Mouse (Mus musculus) ovary, postnatal 36 days (tissue): ENCODE data around the gene Gprc5a.

ENCODE experiments used
- DNase-seq: peaks from one replicate; pipeline ENCODE4 v3.0.0; 2022; ENCODE audit warnings: low spot score, mixed read lengths

Gene Gprc5a

GRCm38 (mm10) chr6:135074405-135074947, 9.0 kb downstream of the Gprc5a start:
- no peak for DNase-seq

- no peak for DNase-seq
Observed at GRCm38 (mm10) chr6:135076202-135076601, 10.8 kb downstream of the Gprc5a start.

GRCm38 (mm10) chr6:135078420-135078819, 13.0 kb downstream of the Gprc5a start:
- no peak for DNase-seq

GRCm38 (mm10) chr6:135083991-135084502, 18.6 kb downstream of the Gprc5a start:
- no peak for DNase-seq

- DNase-seq: no peak
Observed at GRCm38 (mm10) chr6:135085703-135086102, 20.3 kb downstream of the Gprc5a start.

GRCm38 (mm10) chr6:135087721-135088451, 22.4 kb downstream of the Gprc5a start:
- DNase-seq: peak; percentile 63

- DNase-seq: no peak
Observed at GRCm38 (mm10) chr6:135089786-135090185, 24.3 kb downstream of the Gprc5a start.

GRCm38 (mm10) chr6:135090661-135091060, 25.2 kb downstream of the Gprc5a start:
- no peak for DNase-seq

GRCm38 (mm10) chr6:135092798-135093470, 27.5 kb downstream of the Gprc5a start:
- DNase-seq: no peak

GRCm38 (mm10) chr6:135100787-135101472, 35.5 kb downstream of the Gprc5a start:
- DNase-seq: no peak

GRCm38 (mm10) chr6:135102736-135103303, 37.4 kb downstream of the Gprc5a start:
- DNase-seq: no peak

- no peak for DNase-seq
Observed at GRCm38 (mm10) chr6:135107014-135107413, 41.6 kb downstream of the Gprc5a start.

- DNase-seq: no peak
Observed at GRCm38 (mm10) chr6:135112411-135113113, 47.1 kb downstream of the Gprc5a start.

- no peak for DNase-seq
Observed at GRCm38 (mm10) chr6:135113114-135113436, 47.6 kb downstream of the Gprc5a start.

GRCm38 (mm10) chr6:135116479-135116878, 51.0 kb downstream of the Gprc5a start:
- no peak for DNase-seq

GRCm38 (mm10) chr6:135118183-135118582, 52.7 kb downstream of the Gprc5a start, which contains the start of gene Gprc5d:
Gprc5d (minus strand) TSS chr6:135118283.
- no peak for DNase-seq

GRCm38 (mm10) chr6:135124755-135125380, 59.4 kb downstream of the Gprc5a start:
- DNase-seq: no peak

GRCm38 (mm10) chr6:135133086-135133485, 67.6 kb downstream of the Gprc5a start:
- DNase-seq: no peak

- DNase-seq: no peak
Observed at GRCm38 (mm10) chr6:135133486-135133885, 68.0 kb downstream of the Gprc5a start.
